Mouse (Mus musculus) adrenal gland, postnatal 0 days (tissue): ENCODE measurements around the gene Tsc22d4. TPM values are rescaled to one million over a fixed set of nuclear protein-coding genes. Genes with fewer than 3 reads are reported as not detected.

Experiments used
- polyA plus RNA-seq: library from polyadenylated mRNA; unstranded; fragments of >200 nt; fragmentation: Nextera tagmentation; extraction: Ambion mirVana; gene quantifications from 2 replicates; pipeline ENCODE4 v1.2.1, GENCODE M21; 2015

Tsc22d4 gene
- 93.4 and 119 TPM in 2 replicates for polyA plus RNA-seq

GRCm38 (mm10) chr5:137745214-137746171, at the start of gene Tsc22d4:
TSS of gene Tsc22d4 (plus strand) at chr5:137745730.

GRCm38 (mm10) chr5:137741023-137741931, 4.3 kb upstream of the Tsc22d4 start, which contains the start of gene Nyap1:
TSS of gene Nyap1 (minus strand) at chr5:137741607.

DNA sequence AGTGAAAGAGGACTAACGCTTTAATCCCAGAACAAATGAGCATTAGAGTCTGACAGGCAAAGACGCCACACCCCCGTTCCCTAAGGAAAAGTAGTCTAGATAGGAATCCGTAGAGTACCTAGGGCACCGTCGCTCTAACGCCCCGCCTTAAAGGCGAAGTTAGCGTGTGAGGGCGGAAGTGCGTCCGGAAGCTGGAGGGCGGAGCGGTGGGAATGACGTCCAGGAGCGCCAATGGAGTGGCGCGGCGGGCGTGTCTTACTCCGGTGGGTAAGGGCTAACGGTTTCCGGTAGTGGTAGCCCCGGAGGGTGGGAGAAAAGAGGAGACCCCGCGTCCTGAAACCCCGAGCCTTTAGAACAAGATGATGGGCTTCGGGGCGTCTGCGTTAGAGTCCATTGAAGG, 33.1 kb downstream of the Tsc22d4 start, which contains the start of gene Ppp1r35:
TSS of gene Ppp1r35 (plus strand) at position 215 of the 400 bp plus-strand sequence.

GRCm38 (mm10) chr5:137787151-137787928, 41.8 kb downstream of the Tsc22d4 start, which contains the start of the genes Mepce and Zcwpw1:
TSS of gene Mepce (minus strand) at chr5:137787655.
TSS of gene Zcwpw1 (plus strand) at chr5:137787798.

Other genes with a start within 250 kb of the Tsc22d4 start
- gene Pop7, start 243.2 kb upstream of the Tsc22d4 start, polyA plus RNA-seq = 37.0 and 47.6 TPM in 2 replicates
- 7.4 and 11.0 TPM in 2 replicates for gene Gigyf1, start 227.2 kb upstream of the Tsc22d4 start, polyA plus RNA-seq
- gene Epo, start 212.5 kb upstream of the Tsc22d4 start, polyA plus RNA-seq = not detected in 2 replicates
- gene Gnb2, start 212.2 kb upstream of the Tsc22d4 start, polyA plus RNA-seq = 376 and 471 TPM in 2 replicates
- gene Actl6b, start 192.2 kb upstream of the Tsc22d4 start, polyA plus RNA-seq = 12.9 and 24.4 TPM in 2 replicates
- gene Tfr2, start 175.9 kb upstream of the Tsc22d4 start, polyA plus RNA-seq = 5.8 and 6.5 TPM in 2 replicates
- 47.4 and 59.0 TPM in 2 replicates for gene Mospd3, start 144.7 kb upstream of the Tsc22d4 start, polyA plus RNA-seq
- 331 and 534 TPM in 2 replicates for gene Pcolce, start 131.9 kb upstream of the Tsc22d4 start, polyA plus RNA-seq
- 0.40 and 0.71 TPM in 2 replicates for gene Fbxo24, start 116.7 kb upstream of the Tsc22d4 start, polyA plus RNA-seq
- 27.2 and 31.5 TPM in 2 replicates for gene Lrch4, start 116.6 kb upstream of the Tsc22d4 start, polyA plus RNA-seq
- 3.2 and 3.4 TPM in 2 replicates for gene Gm20605, start 116.6 kb upstream of the Tsc22d4 start, polyA plus RNA-seq
- 2.9 and 5.4 TPM in 2 replicates for gene Sap25, start 104.4 kb upstream of the Tsc22d4 start, polyA plus RNA-seq
- 0.38 and 0.50 TPM in 2 replicates for gene Irs3, start 100.0 kb upstream of the Tsc22d4 start, polyA plus RNA-seq
- 14.8 and 23.8 TPM in 2 replicates for gene Agfg2, start 61.0 kb upstream of the Tsc22d4 start, polyA plus RNA-seq
- 3.8 and 6.3 TPM in 2 replicates for gene Nyap1, start 4.1 kb upstream of the Tsc22d4 start, polyA plus RNA-seq
- 46.4 and 54.3 TPM in 2 replicates for gene Ppp1r35, start 33.1 kb downstream of the Tsc22d4 start, polyA plus RNA-seq
- gene Mepce, start 41.9 kb downstream of the Tsc22d4 start, polyA plus RNA-seq = 14.9 and 16.9 TPM in 2 replicates
- gene Zcwpw1, start 42.1 kb downstream of the Tsc22d4 start, polyA plus RNA-seq = 6.2 and 7.8 TPM in 2 replicates
- 2.0 and 2.2 TPM in 2 replicates for gene Pilra, start 90.6 kb downstream of the Tsc22d4 start, polyA plus RNA-seq
- gene Pilrb1, start 112.4 kb downstream of the Tsc22d4 start, polyA plus RNA-seq = 2.3 and 3.0 TPM in 2 replicates
- gene Pilrb2, start 126.1 kb downstream of the Tsc22d4 start, polyA plus RNA-seq = 1.9 and 2.5 TPM in 2 replicates
- 2.0 and 2.4 TPM in 2 replicates for gene Cyp3a13, start 175.9 kb downstream of the Tsc22d4 start, polyA plus RNA-seq
- 2.4 and 2.7 TPM in 2 replicates for gene Gjc3, start 217.4 kb downstream of the Tsc22d4 start, polyA plus RNA-seq
- 17.9 and 28.3 TPM in 2 replicates for gene Azgp1, start 235.8 kb downstream of the Tsc22d4 start, polyA plus RNA-seq